Mouse (Mus musculus) megakaryocyte, embryonic 14.5 days (primary cell): ENCODE data around the gene Plce1.

Experiments used
- FLI1 ChIP-seq: IDR thresholded peaks from 2 replicates; pipeline ENCODE4 v1.6.1; 2012; ENCODE audit warnings: low read length, inconsistent platforms, mixed read lengths
- GATA1 ChIP-seq: IDR thresholded peaks from 3 replicates; pipeline ENCODE4 v1.6.1; 2012; ENCODE audit warnings: mixed read lengths, low read length, inconsistent platforms, borderline replicate concordance

- TF ChIP-seq GATA1 (no peak), FLI1 (no peak)
Observed at GRCm38 (mm10) chr19:38705244-38705643, 224.3 kb downstream of the Plce1 start.
